Mouse (Mus musculus) CH12.LX (cell line): Measurements from ENCODE around the gene Pepd. TPM values are rescaled to one million over a fixed set of nuclear protein-coding genes. Genes with fewer than 3 reads are reported as not detected.

Experiments
- DNase-seq: peaks from one replicate; pipeline ENCODE4 v3.0.0-alpha.2; 2013; ENCODE audit errors: extremely low read depth
- H3K27ac ChIP-seq: 2 replicates; pipeline ENCODE4 v1.5.1; 2012; ENCODE audit warnings: low read depth, mild to moderate bottlenecking, control low read depth, moderate library complexity; ENCODE audit not compliant: insufficient read depth
- H3K27me3 ChIP-seq: replicated peaks from 2 replicates; pipeline ENCODE3; 2012; ENCODE audit warnings: inconsistent platforms
- H3K36me3 ChIP-seq, 2 experiments: replicated peaks in 1 of 2; 2 replicates each; pipeline versions ENCODE3 to v1.6.1; 2012; ENCODE audit warnings: inconsistent platforms in 1 of 2, low read length in 1 of 2, mild to moderate bottlenecking in 1 of 2, mixed read lengths in 1 of 2, moderate library complexity in 1 of 2; ENCODE audit not compliant: control insufficient read depth in 1 of 2, insufficient read depth in 1 of 2
- H3K4me1 ChIP-seq, 2 experiments: 2 replicates each; pipeline ENCODE4 v1.6.1; 2012; ENCODE audit warnings: inconsistent platforms in 1 of 2, moderate library complexity in 1 of 2; ENCODE audit not compliant: insufficient read depth in 2 of 2, control insufficient read depth in 1 of 2
- H3K4me2 ChIP-seq: 2 replicates; pipeline ENCODE4 v1.6.1; 2012; ENCODE audit warnings: low read depth, mild to moderate bottlenecking, control low read depth; ENCODE audit not compliant: poor library complexity, insufficient read depth, severe bottlenecking
- H3K4me3 ChIP-seq, 3 experiments: fragments of 150-350 bp in 1 of 3; sonication (generic) in 1 of 3; replicated peaks in 1 of 3; 2 replicates each; pipeline versions ENCODE3 to v1.5.1; 2011 to 2012; ENCODE audit warnings: low read depth in 2 of 3, low read length in 2 of 3, mild to moderate bottlenecking in 2 of 3, moderate library complexity in 2 of 3, control low read depth in 1 of 3, improper control_type of control experiment in 1 of 3, inconsistent platforms in 1 of 3, mixed read lengths in 1 of 3; ENCODE audit not compliant: poor library complexity in 1 of 3
- H3K79me2 ChIP-seq: replicated peaks from 2 replicates; pipeline ENCODE4 v1.6.1; 2012; ENCODE audit warnings: mild to moderate bottlenecking, moderate library complexity; ENCODE audit not compliant: control insufficient read depth, poor library complexity, insufficient read depth, severe bottlenecking; ENCODE audit errors: extremely low read depth
- H3K9ac ChIP-seq: 2 replicates; pipeline ENCODE4 v1.6.1; 2012; ENCODE audit warnings: low read depth, mild to moderate bottlenecking, control low read depth, moderate library complexity; ENCODE audit not compliant: insufficient read depth
- H3K9me3 ChIP-seq: replicated peaks from 2 replicates; pipeline ENCODE3; 2012; ENCODE audit warnings: low read length, inconsistent platforms, mixed read lengths
- BHLHE40 ChIP-seq: IDR thresholded peaks from 2 replicates; pipeline ENCODE4 v1.6.1; 2011; ENCODE audit warnings: mild to moderate bottlenecking, low read depth, low read length, improper control_type of control experiment
- CHD1 ChIP-seq: IDR thresholded peaks from 2 replicates; pipeline ENCODE4 v1.6.1; 2012; ENCODE audit warnings: low read depth, low read length, improper control_type of control experiment, inconsistent platforms
- CTCF ChIP-seq, 2 experiments: IDR thresholded peaks in 1 of 2; conservative IDR thresholded peaks in 1 of 2; 2 replicates each; pipeline ENCODE4 v1.5.1; 2011 to 2012; ENCODE audit warnings: low read depth in 2 of 2, low read length in 2 of 2, improper control_type of control experiment in 1 of 2, inconsistent platforms in 1 of 2, mild to moderate bottlenecking in 1 of 2, moderate library complexity in 1 of 2
- E2F4 ChIP-seq: IDR thresholded peaks from 2 replicates; pipeline ENCODE4 v1.6.1; 2011; ENCODE audit warnings: low read depth, low read length, improper control_type of control experiment; ENCODE audit not compliant: insufficient replicate concordance
- EP300 ChIP-seq: IDR thresholded peaks from 2 replicates; pipeline ENCODE4 v1.6.1; 2011; ENCODE audit warnings: low read length, improper control_type of control experiment
- HCFC1 ChIP-seq: IDR thresholded peaks from 2 replicates; pipeline ENCODE4 v1.6.1; 2012; ENCODE audit warnings: low read depth, mild to moderate bottlenecking, inconsistent platforms, low read length, improper control_type of control experiment
- IRF4 ChIP-seq: IDR thresholded peaks from 2 replicates; pipeline ENCODE4 v1.6.1; 2014; ENCODE audit warnings: low read depth, mild to moderate bottlenecking, inconsistent platforms, low read length, improper control_type of control experiment
- JUND ChIP-seq: conservative IDR thresholded peaks from 2 replicates; pipeline ENCODE4 v1.6.1; 2011; ENCODE audit warnings: low read depth, low read length, improper control_type of control experiment
- MAX ChIP-seq: IDR thresholded peaks from 2 replicates; pipeline ENCODE4 v1.6.1; 2011; ENCODE audit warnings: low read length, improper control_type of control experiment
- MXI1 ChIP-seq: IDR thresholded peaks from 2 replicates; pipeline ENCODE4 v1.6.1; 2011; ENCODE audit warnings: mild to moderate bottlenecking, low read depth, low read length, improper control_type of control experiment
- NRF1 ChIP-seq: IDR thresholded peaks from 2 replicates; pipeline ENCODE4 v1.6.1; 2014; ENCODE audit warnings: low read depth, mild to moderate bottlenecking, inconsistent platforms, low read length, improper control_type of control experiment, moderate library complexity
- POLR2AphosphoS2 ChIP-seq: IDR thresholded peaks from 2 replicates; pipeline ENCODE4 v1.6.1; 2011; ENCODE audit warnings: low read depth, low read length, improper control_type of control experiment
- RAD21 ChIP-seq: IDR thresholded peaks from 2 replicates; pipeline ENCODE4 v1.6.1; 2011; ENCODE audit warnings: low read depth, mild to moderate bottlenecking, low read length, improper control_type of control experiment, moderate library complexity
- SIN3A ChIP-seq: IDR thresholded peaks from 2 replicates; pipeline ENCODE4 v1.6.1; 2012; ENCODE audit warnings: low read length, improper control_type of control experiment, inconsistent platforms
- TCF12 ChIP-seq: IDR thresholded peaks from 2 replicates; pipeline ENCODE4 v1.6.1; 2014; ENCODE audit warnings: low read depth, mild to moderate bottlenecking, inconsistent platforms, low read length, improper control_type of control experiment
- UBTF ChIP-seq: IDR thresholded peaks from 2 replicates; pipeline ENCODE4 v1.6.1; 2012; ENCODE audit warnings: low read depth, mild to moderate bottlenecking, inconsistent platforms, low read length, improper control_type of control experiment, moderate library complexity
- USF2 ChIP-seq: conservative IDR thresholded peaks from 2 replicates; pipeline ENCODE4 v1.6.1; 2011; ENCODE audit warnings: low read depth, low read length, improper control_type of control experiment
- ZC3H11A ChIP-seq: IDR thresholded peaks from 2 replicates; pipeline ENCODE4 v1.6.1; 2012; ENCODE audit warnings: low read depth, mild to moderate bottlenecking, inconsistent platforms, low read length, improper control_type of control experiment
- ZKSCAN1 ChIP-seq: IDR thresholded peaks from 2 replicates; pipeline ENCODE4 v1.6.1; 2012; ENCODE audit warnings: low read depth, inconsistent platforms, low read length, improper control_type of control experiment, borderline replicate concordance
- ZMIZ1 ChIP-seq: IDR thresholded peaks from 2 replicates; pipeline ENCODE4 v1.6.1; 2012; ENCODE audit warnings: low read depth, mild to moderate bottlenecking, inconsistent platforms, low read length, improper control_type of control experiment
- ZNF384 ChIP-seq: IDR thresholded peaks from 2 replicates; pipeline ENCODE4 v1.6.1; 2012; ENCODE audit warnings: low read depth, low read length, improper control_type of control experiment, inconsistent platforms
- dilution Hi-C: fragments of 300-500 bp; cut with MboI; formaldehyde crosslinking; loops from 2 replicates; pipeline ENCODE4 v1.14.3; 2020; ENCODE audit warnings: low sequenced_read_pairs; ENCODE audit not compliant: extremely low pct_unique_long_range_greater_than_20kb, extremely low pct_ligation_motif_present
- in situ Hi-C: fragments of 300-500 bp; cut with MboI; formaldehyde crosslinking; loops from 3 replicates; pipeline ENCODE4 v1.14.3; 2019; ENCODE audit warnings: low sequenced_read_pairs, low pct_ligation_motif_present, low pct_unique_long_range_greater_than_20kb, mixed read lengths
- polyA plus RNA-seq: library from polyadenylated mRNA; unstranded; fragments of >175 nt; gene quantifications from 2 replicates; pipeline ENCODE4 v1.2.1, GENCODE M21; 2012; ENCODE audit warnings: low read depth; ENCODE audit not compliant: insufficient read length
- total RNA-seq, 2 experiments: library from RNA; depleted of rRNA; stranded (reverse); fragments of 300-350 nt in 1 of 2; fragments of >200 nt in 1 of 2; gene quantifications; 2 replicates each; pipeline ENCODE4 v1.2.3; 2012 to 2014

Gene Pepd
- total and polyA plus RNA-seq, 3 experiments, result 52.4 to 68.3 (median 53.5) TPM

DNA sequence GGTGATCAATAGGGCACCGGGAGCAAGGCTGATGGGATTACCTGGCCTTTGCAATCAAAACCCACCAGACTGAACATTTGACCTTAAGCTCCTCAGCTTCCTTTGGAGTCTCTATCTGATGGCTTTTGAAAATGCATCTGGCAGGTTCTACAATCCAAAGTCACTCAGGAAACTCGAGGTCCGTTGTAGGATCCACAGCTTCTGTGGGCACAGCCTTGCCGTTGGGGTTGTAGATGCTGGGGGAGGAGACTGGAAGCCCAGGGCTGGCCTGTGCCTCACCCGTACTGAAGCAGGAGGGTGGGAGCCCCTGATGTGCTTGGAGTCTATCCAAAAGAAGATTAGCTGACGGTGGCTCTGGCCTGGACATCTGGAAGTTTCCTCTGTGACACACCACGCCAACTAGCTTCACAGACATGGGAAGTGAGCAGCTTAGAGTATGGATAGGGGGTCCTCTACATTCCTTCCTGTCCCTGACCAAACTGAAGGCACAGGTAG is 18.1 kb downstream of the Pepd start:
- Histone ChIP-seq H3K9ac (no peak overlapping the region), H3K9me3 (no peaks in the 10 kb centered on the region), H3K27ac (no peak overlapping the region), H3K27me3 (no peaks in the 10 kb centered on the region), H3K4me2 (no peak overlapping the region), H3K79me2 (no peaks in the 10 kb centered on the region), H3K36me3 (peaks cover 33 to 85% of the 10 kb centered on the region in 2 experiments), H3K4me1 (peaks cover 13 to 34% of the 10 kb centered on the region in 2 experiments), H3K4me3 (no peak overlapping the region)
- TF ChIP-seq NRF1 (no peak), CTCF (conservative IDR thresholded peaks at IDR 0.05 in 1 of 2, IDR thresholded peaks at IDR 0.05 in 1 of 2; ENCODE audit: low read depth in 2 of 2, low read length in 2 of 2) (no peak)
- dilution Hi-C loops (no loop called here), in situ Hi-C loops (no loop called here)
- no peak for DNase-seq

DNA sequence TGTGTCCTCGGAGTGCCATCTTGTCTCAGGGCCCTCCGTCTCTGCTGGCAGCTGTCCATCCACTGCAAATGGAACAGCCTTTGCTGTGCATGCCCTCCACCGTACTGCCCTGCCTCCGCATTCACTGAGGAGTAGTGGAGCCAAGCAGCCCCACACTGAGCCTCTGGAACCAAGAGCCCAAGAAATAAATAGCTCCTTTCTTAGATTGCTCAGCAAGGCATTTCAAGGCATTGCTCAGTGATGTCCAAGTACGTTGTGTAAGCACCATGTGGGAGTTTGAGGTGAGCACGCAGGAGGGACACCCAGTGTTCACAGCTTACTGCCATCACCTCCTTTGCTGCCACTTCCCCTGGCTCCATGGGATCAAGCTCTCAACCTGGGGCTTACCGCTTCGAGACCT is 20.5 kb downstream of the Pepd start:
- H3K27me3 ChIP-seq, result no peaks in the 10 kb centered on the region
- no peak overlapping the region for H3K4me2 ChIP-seq
- H3K9ac ChIP-seq, result no peak overlapping the region
- H3K27ac ChIP-seq, result no peak overlapping the region
- in situ Hi-C loops, result no loop called here
- no peaks in the 10 kb centered on the region for H3K79me2 ChIP-seq
- TF ChIP-seq ZC3H11A (no peak), ZMIZ1 (no peak)
- TF ChIP-seq, all 38 proteins: peak for 0
- peaks cover 13 to 34% of the 10 kb centered on the region in 2 experiments for H3K4me1 ChIP-seq
- dilution Hi-C loops, result no loop called here
- H3K4me3 ChIP-seq, result no peak overlapping the region
- DNase-seq, result no peak
- H3K36me3 ChIP-seq, result peaks cover 35 to 87% of the 10 kb centered on the region in 2 experiments
- peaks cover 11% of the 10 kb centered on the region for H3K9me3 ChIP-seq

DNA sequence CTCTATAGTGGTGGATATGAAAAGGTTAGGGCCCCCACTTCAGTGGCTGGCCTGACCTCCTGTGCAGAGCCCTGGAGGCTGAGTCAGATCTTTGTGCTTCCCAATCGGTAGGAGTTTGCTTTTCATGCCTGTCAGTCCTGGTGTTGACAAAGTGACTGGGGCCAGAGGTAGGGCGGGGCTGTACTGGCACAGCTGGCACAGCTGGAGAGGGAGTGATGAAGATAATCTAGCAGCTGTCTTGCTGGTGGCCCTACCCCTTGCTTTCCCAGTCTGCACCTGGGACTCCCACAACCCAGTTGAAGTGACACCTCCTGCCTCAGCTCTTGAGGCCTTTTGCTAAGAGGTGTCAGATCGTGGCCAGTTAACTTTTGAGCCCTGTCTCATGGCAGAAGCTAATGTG is 21.0 kb downstream of the Pepd start:
- H3K9me3 ChIP-seq, result peaks cover 11% of the 10 kb centered on the region
- in situ Hi-C loops (no loop called here), dilution Hi-C loops (no loop called here)
- TF ChIP-seq HCFC1 (no peak), IRF4 (no peak), RAD21 (no peak), POLR2AphosphoS2 (no peak), CTCF (conservative IDR thresholded peaks at IDR 0.05 in 1 of 2, IDR thresholded peaks at IDR 0.05 in 1 of 2; ENCODE audit: low read depth in 2 of 2, low read length in 2 of 2) (no peak), MXI1 (no peak), ZMIZ1 (no peak), EP300 (no peak), JUND (no peak), ZKSCAN1 (no peak), MAX (no peak), UBTF (no peak), BHLHE40 (no peak), ZNF384 (no peak), USF2 (no peak), ZC3H11A (no peak), SIN3A (no peak), CHD1 (no peak), TCF12 (no peak), E2F4 (no peak)
- no peak overlapping the region for H3K4me3 ChIP-seq
- H3K4me2 ChIP-seq, result no peak overlapping the region
- no peak for DNase-seq
- peaks cover 13 to 34% of the 10 kb centered on the region in 2 experiments for H3K4me1 ChIP-seq
- no peaks in the 10 kb centered on the region for H3K27me3 ChIP-seq
- H3K27ac ChIP-seq, result no peak overlapping the region
- H3K79me2 ChIP-seq, result no peaks in the 10 kb centered on the region
- H3K9ac ChIP-seq, result no peak overlapping the region
- H3K36me3 ChIP-seq, result peaks cover 36 to 90% of the 10 kb centered on the region in 2 experiments
